Mouse (Mus musculus) cerebellum, adult 2 months (tissue): ENCODE measurements around the gene Olfr1046.

Experiments used
- CTCF ChIP-seq: fragments of 200-500 bp; IDR thresholded peaks from 2 replicates; pipeline ENCODE4 v1.5.1; 2011; ENCODE audit warnings: low read depth, mild to moderate bottlenecking, control low read depth, low read length, moderate library complexity, borderline replicate concordance; ENCODE audit not compliant: insufficient read depth
- POLR2A ChIP-seq: fragments of 200-500 bp; IDR thresholded peaks from 2 replicates; pipeline ENCODE4 v1.6.1; 2011; ENCODE audit warnings: low read length, control low read depth, borderline replicate concordance; ENCODE audit not compliant: insufficient read depth

- TF ChIP-seq CTCF = no peak
- TF ChIP-seq POLR2A = no peak
Measured at GRCm38 (mm10) chr2:86240189-86240588, 21.1 kb upstream of the Olfr1046 start, which contains the start of gene Olfr1048.
